Mouse (Mus musculus) embryonic facial prominence, embryonic 13.5 days (tissue): ENCODE data around the gene Tmem94. TPM values are rescaled to one million over a fixed set of nuclear protein-coding genes. Genes with fewer than 3 reads are reported as not detected.

Source experiments
- ATAC-seq: fragments of 200-750 bp; cut with Nextera tagmentation; 2 replicates; pipeline ENCODE4 v1.8.0; 2017; ENCODE audit warnings: low read depth; ENCODE audit not compliant: insufficient number of reproducible peaks, insufficient read depth, low FRiP score, low TSS enrichment
- H3K27ac ChIP-seq: fragments of 300-500 bp; sonication (generic); 2 replicates; pipeline ENCODE4 v1.5.1; 2015; ENCODE audit warnings: moderate library complexity, mild to moderate bottlenecking, inconsistent platforms
- H3K27me3 ChIP-seq: fragments of 300-500 bp; sonication (generic); 2 replicates; pipeline ENCODE4 v1.6.1; 2015; ENCODE audit warnings: mild to moderate bottlenecking, inconsistent platforms
- H3K36me3 ChIP-seq: fragments of 300-500 bp; sonication (generic); 2 replicates; pipeline ENCODE4 v1.6.1; 2015; ENCODE audit warnings: mild to moderate bottlenecking, inconsistent platforms
- H3K4me1 ChIP-seq: fragments of 300-500 bp; sonication (generic); 2 replicates; pipeline ENCODE4 v1.6.1; 2015; ENCODE audit warnings: inconsistent platforms
- H3K4me2 ChIP-seq: fragments of 300-500 bp; sonication (generic); 2 replicates; pipeline ENCODE4 v1.6.1; 2015; ENCODE audit warnings: moderate library complexity, mild to moderate bottlenecking, inconsistent platforms
- H3K4me3 ChIP-seq: fragments of 300-500 bp; sonication (generic); 2 replicates; pipeline ENCODE4 v1.5.1; 2015; ENCODE audit warnings: mild to moderate bottlenecking, inconsistent platforms
- H3K9ac ChIP-seq: fragments of 300-500 bp; sonication (generic); 2 replicates; pipeline ENCODE4 v1.6.1; 2015; ENCODE audit warnings: mild to moderate bottlenecking, inconsistent platforms
- H3K9me3 ChIP-seq: fragments of 300-500 bp; sonication (generic); 2 replicates; pipeline ENCODE4 v1.6.1; 2016; ENCODE audit warnings: inconsistent platforms
- WGBS: fragments of 180-500 bp; shearing (Covaris S2); methylation state at CpG from one replicate; pipeline ENCODE4 v1.1.7; 2015; ENCODE audit warnings: mixed read lengths; 5-methylcytosine and 5-hydroxymethylcytosine counted together
- polyA plus RNA-seq: library from polyadenylated mRNA; unstranded; fragments of >200 nt; fragmentation: Nextera tagmentation; extraction: Ambion mirVana; gene quantifications from 2 replicates; pipeline ENCODE4 v1.2.1, GENCODE M21; 2015

Gene Tmem94
- polyA plus RNA-seq, result 24.8 and 24.9 TPM in 2 replicates

DNA sequence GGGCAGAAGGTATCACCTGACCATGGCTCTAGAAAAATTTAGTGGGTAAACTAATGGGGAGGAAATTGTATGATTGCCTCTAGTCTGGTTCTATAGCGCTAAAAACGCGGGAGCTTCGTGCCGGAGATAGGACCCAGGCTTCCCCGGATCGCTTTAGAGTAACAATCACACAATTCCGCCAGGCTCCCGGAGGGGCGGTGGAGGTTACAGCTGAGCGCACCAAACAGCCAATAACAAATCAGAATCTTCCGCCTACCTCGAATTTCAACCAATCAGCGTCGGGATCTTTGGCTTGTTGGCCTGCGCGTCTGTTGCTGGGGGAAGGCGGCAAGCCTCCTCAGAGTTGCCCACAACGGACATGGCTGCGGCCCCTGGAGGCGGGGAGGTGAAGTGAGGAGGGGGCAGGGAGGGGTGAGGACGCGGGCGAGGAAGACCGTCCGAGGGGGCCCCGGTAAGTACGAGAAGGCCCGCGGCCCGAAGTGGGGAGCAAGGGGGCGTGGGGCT is at the start of gene Tmem94:
TSS of gene Tmem94 (plus strand) at position 331 of the 504 bp plus-strand sequence.
- peak within 1 kb of the TSS; percentile 93 for H3K27ac ChIP-seq
- ATAC-seq, result peak; percentile 97
- under 1% methylated on average over 31 of the region's 32 CpGs for WGBS

DNA sequence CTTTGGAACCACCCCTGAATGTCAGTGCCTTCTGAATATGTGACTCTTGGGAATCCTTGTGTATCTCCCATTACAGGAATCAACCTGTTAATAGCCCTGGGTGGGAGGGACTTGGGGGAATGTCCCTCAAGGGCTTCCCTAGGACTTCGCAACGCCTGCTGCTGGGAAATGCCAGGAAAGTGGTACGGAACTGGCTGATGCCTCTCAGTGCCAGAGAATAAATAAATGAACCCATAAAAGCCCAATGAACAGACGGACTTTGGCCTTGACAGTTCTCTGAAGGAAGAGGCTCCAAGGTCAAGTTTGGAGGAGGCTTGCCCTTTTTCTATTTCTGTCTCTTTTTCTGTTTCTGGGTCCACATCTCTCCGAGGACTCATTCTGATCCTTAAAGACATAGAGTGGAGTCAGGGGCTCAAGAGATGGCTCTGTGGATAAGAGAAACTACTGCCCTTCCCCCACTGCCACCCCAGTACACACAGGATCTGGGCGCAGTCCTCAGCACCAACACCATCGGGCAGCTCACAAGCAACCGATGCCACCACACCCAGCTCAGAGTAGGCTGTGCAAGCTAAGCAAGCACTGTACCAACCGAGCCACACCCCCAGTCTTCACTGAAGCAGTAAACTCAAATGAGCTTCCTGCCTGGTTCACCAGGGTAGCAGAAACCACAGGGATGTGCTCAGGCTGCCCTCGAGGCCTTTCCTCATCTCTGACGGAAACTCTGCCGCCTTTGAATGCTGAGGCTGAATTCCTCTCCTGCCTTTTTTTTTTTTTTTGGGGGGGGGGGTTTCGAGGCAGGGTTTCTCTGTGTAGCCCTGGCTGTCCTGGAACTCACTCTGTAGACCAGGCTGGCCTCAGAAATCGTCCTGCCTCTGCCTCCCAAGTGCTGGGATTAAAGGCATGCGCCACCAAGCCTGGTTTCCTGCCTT is 48.6 kb upstream of the Tmem94 start:
- ATAC-seq, result no peak
- Histone ChIP-seq H3K4me3 (no peak overlapping the region), H3K4me1 (no peaks in the 10 kb centered on the region), H3K9ac (no peak overlapping the region), H3K27me3 (no peaks in the 10 kb centered on the region), H3K9me3 (no peaks in the 10 kb centered on the region), H3K4me2 (no peak overlapping the region), H3K36me3 (no peaks in the 10 kb centered on the region), H3K27ac (no peak overlapping the region)
- 70% methylated on average over 15 of the region's 15 CpGs for WGBS

More for the DNA sequence above, at the start of gene Tmem94:
- peak within 1 kb of the TSS; percentile 73 for H3K4me3 ChIP-seq
- peak within 1 kb of the TSS; percentile 78 for H3K4me2 ChIP-seq
- H3K9ac ChIP-seq, result peak within 1 kb of the TSS; percentile 92
- peaks cover 13% of the 10 kb centered on the region for H3K4me1 ChIP-seq
- no peaks in the 10 kb centered on the region for H3K36me3 ChIP-seq
- no peaks in the 10 kb centered on the region for H3K9me3 ChIP-seq
- no peaks in the 10 kb centered on the region for H3K27me3 ChIP-seq

DNA sequence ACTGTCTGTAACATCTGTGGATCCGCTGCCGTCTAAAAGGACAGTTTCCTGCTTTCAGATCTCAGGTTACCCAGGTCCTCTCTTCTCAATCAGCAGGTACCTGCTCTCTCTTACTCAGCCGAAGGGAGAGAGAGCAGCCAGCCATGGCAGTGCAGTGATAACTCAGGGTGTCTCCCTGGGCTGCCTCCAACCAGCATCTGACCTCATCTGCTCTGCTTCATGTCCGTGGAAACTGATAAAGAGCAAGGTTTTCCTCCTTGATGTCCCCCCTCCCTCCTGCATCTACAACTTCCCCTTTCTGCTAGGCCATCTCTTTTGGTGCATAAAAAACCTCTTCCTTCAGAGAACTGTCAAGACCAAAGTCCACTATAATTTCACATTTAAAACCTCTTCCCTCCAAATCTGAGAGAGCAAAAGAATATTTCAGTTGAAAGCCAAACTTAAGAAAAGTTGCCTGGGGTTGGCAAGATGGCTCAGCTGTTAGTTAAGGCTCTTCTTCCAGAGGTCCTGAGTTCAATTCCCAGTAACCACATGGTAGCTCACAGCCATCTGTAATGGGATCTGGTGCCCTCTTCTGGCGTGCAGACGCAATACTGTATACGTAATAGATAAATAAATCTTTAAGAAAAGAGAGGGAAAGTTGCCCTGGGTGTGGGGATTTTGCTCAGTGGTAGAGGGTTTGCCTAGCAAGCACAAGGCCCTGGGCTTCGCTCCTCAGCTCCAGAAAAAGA is 47.4 kb upstream of the Tmem94 start:
- no peak overlapping the region for H3K4me2 ChIP-seq
- no peaks in the 10 kb centered on the region for H3K36me3 ChIP-seq
- H3K4me3 ChIP-seq, result no peak overlapping the region
- no peak overlapping the region for H3K9ac ChIP-seq
- 57% methylated on average over 8 of the region's 8 CpGs for WGBS
- no peak overlapping the region for H3K27ac ChIP-seq
- H3K4me1 ChIP-seq, result 0 out of 2 replicates have a peak, but pooled peaks cover 2% of the 10 kb centered on the region
- H3K27me3 ChIP-seq, result no peaks in the 10 kb centered on the region
- no peaks in the 10 kb centered on the region for H3K9me3 ChIP-seq
- no peak for ATAC-seq

DNA sequence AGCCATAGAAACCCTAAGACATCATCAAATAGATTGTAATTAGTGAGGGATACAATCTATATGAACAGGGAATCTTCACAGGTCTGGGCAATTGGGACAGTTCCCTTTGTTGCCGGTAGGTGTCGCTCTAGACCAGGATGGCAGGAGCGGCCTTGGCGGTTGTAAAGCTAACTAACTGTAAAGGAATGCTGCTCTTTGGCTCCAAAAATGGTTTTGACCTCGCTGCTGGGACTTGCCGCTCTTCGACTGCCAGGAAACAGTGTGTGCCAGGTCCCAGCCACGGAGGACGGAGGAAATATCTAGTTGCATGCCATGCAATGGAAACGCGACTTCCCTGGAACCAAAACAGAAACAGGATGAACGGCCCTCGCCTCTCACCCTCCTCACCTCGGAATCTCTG is 42.6 kb upstream of the Tmem94 start:
- Histone ChIP-seq H3K4me3 (peak overlapping the region; percentile 21), H3K9ac (peak overlapping the region; percentile 55; the same call in 1 of the 2 replicates), H3K9me3 (no peaks in the 10 kb centered on the region), H3K4me1 (peaks cover 6% of the 10 kb centered on the region; the same call in 1 of the 2 replicates), H3K27me3 (no peaks in the 10 kb centered on the region), H3K36me3 (no peaks in the 10 kb centered on the region), H3K4me2 (peak overlapping the region; percentile 48), H3K27ac (peak overlapping the region; percentile 80)
- peak; percentile 26; the same call in 1 of the 2 replicates for ATAC-seq
- 12% methylated on average over 14 of the region's 14 CpGs for WGBS

DNA sequence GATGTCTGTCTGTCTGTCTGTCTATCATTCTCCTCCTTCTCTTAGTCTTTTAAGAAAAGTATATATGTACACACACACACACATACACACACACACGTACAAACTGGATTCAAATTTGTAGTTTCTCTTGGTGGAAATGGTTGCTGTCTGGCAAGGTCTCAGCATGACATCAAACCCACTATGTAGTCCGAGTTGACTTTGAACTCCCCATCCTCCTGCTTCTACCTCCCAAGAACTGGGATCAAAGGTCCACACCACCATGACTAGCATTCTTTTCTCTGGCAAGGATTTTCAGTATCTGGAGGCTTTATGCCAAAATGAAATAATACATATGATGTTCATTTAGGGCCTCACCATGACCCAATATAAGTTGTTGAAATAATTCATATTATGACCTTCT is 42.0 kb upstream of the Tmem94 start:
- Histone ChIP-seq H3K4me2 (peak overlapping the region; percentile 48), H3K36me3 (no peaks in the 10 kb centered on the region), H3K27me3 (no peaks in the 10 kb centered on the region), H3K27ac (peak overlapping the region; percentile 80), H3K9ac (peak overlapping the region; percentile 55; the same call in 1 of the 2 replicates), H3K9me3 (no peaks in the 10 kb centered on the region), H3K4me1 (peaks cover 6% of the 10 kb centered on the region; the same call in 1 of the 2 replicates), H3K4me3 (no peak overlapping the region)
- WGBS, result 67% methylated on average over 2 of the region's 2 CpGs
- ATAC-seq, result no peak

DNA sequence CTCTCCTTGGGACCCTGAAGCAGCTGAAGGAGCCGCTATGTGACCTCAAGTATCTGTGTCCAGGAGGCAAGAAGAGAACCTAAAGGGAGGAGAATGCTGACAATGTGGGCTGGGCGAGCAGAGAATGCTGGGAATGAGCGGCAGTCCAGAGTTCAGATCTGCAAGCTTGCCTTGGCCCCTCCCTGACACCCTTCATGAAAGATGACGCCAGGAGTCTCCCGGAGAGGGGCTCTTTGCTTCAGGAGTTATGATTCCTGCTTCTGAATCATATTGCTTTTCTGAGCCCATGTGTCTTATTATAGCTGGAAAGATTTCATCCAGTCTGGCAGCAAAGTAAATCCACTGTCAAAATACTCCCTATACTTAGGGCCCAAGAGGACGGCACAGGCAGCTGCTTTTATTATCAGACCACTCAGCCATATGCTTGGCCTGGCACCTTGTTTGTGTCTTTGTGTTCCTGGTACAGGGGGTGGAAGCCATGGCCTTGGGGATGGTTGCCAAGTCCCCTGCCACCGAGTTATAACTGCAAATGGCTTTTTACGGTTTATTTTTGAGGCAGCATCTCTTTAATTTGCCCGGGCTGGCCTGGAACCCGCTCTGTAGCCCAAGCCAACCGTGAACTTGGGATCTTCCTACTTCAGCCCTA is 31.1 kb upstream of the Tmem94 start:
- no peak for ATAC-seq
- 52% methylated on average over 11 of the region's 11 CpGs for WGBS
- H3K36me3 ChIP-seq, result no peaks in the 10 kb centered on the region
- no peaks in the 10 kb centered on the region for H3K9me3 ChIP-seq
- H3K27me3 ChIP-seq, result no peaks in the 10 kb centered on the region
- no peak overlapping the region for H3K4me3 ChIP-seq
- H3K27ac ChIP-seq, result peak overlapping the region; percentile 48
- H3K9ac ChIP-seq, result 0 out of 2 replicates have a peak overlapping the region, but pooled peaks have one; percentile 44
- H3K4me1 ChIP-seq, result peaks cover 5% of the 10 kb centered on the region; the same call in 1 of the 2 replicates
- no peak overlapping the region for H3K4me2 ChIP-seq

DNA sequence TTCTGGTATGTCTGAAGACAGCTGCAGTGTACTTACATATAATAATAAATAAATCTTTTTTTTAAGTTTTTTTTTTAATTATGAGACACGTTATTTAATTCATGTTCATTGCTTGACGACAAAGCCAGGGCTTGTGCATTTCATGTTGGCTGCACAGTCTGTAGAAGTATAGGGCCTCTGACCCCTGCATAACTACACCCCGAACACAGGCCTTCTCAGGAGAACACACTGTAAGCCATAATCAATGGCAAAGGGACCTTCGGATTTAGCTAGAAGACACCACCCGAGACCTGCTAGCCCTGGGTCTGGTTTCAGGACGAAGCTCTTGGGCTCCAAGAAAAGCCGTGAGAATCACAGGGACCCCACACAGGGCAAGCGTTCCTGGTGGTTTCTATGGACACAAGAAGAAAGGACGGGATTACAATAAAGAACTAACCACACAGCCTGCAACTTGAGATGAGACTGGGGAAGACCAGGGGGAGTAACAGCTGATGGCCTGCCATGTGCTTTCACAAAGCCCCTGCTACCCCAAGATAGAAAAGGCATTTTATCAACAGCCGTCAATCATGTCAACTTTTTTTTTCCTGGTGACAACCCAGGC is 27.5 kb upstream of the Tmem94 start:
- Histone ChIP-seq H3K4me2 (no peak overlapping the region), H3K4me1 (peaks cover 5% of the 10 kb centered on the region; the same call in 1 of the 2 replicates), H3K36me3 (no peaks in the 10 kb centered on the region), H3K9me3 (no peaks in the 10 kb centered on the region), H3K27ac (no peak overlapping the region), H3K27me3 (no peaks in the 10 kb centered on the region), H3K4me3 (no peak overlapping the region), H3K9ac (no peak overlapping the region)
- 64% methylated on average over 10 of the region's 10 CpGs for WGBS
- ATAC-seq, result no peak

DNA sequence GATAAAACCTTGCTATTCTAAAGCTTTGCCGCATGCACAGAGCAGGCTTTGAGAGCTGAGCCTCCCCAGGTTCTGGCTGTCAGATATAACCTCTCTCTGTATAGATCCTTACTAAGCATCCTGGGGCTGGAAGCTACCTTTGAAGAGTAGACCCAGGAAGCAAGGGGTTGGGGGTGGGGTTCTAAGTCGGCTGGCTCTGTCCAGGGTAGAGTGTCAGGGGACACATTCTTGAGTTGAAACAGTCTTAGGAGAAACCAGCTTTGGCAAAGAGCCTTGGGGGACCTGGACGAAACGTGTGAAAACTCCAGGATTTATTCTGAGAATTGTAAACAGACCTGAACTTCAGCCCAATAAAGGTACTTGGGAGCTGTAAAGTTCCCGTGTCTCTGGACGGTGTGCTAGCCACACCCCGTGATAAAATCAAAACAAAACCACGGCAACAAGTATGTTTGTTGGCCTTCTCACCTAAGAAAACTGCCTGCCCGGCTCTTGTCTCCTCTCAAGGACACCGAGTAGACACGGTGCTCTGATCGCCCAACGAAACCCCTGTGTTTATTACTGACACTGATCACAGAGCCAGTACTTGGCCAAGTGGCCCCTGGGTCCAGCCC is 26.9 kb upstream of the Tmem94 start:
- Histone ChIP-seq H3K9me3 (no peaks in the 10 kb centered on the region), H3K27me3 (no peaks in the 10 kb centered on the region), H3K4me1 (peaks cover 5% of the 10 kb centered on the region; the same call in 1 of the 2 replicates), H3K36me3 (no peaks in the 10 kb centered on the region), H3K27ac (no peak overlapping the region), H3K4me3 (no peak overlapping the region), H3K9ac (no peak overlapping the region), H3K4me2 (no peak overlapping the region)
- 60% methylated on average over 13 of the region's 13 CpGs for WGBS
- ATAC-seq, result no peak

DNA sequence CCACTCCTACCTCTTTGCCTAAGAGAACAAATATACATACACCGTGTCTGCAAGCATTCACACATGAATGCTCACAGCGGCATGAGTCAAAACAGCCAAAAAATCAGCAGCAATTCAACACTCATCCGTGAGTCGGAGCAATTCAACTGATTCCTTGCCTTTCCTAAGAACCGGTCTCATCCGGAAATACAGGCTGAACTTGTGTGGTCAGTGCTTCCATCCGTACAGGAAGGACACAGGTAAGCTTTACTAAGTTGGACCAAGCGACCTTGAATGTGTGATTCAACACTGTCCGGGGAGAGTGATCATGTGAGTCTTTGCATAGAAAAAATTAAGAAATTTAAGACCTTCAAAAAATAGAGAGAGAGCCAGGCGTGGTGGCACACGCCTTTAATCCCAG is 24.2 kb upstream of the Tmem94 start:
- no peak for ATAC-seq
- Histone ChIP-seq H3K4me3 (no peak overlapping the region), H3K27me3 (no peaks in the 10 kb centered on the region), H3K9me3 (no peaks in the 10 kb centered on the region), H3K4me2 (no peak overlapping the region), H3K36me3 (no peaks in the 10 kb centered on the region), H3K4me1 (no peaks in the 10 kb centered on the region), H3K9ac (no peak overlapping the region), H3K27ac (no peak overlapping the region)
- WGBS, result 82% methylated on average over 11 of the region's 11 CpGs

DNA sequence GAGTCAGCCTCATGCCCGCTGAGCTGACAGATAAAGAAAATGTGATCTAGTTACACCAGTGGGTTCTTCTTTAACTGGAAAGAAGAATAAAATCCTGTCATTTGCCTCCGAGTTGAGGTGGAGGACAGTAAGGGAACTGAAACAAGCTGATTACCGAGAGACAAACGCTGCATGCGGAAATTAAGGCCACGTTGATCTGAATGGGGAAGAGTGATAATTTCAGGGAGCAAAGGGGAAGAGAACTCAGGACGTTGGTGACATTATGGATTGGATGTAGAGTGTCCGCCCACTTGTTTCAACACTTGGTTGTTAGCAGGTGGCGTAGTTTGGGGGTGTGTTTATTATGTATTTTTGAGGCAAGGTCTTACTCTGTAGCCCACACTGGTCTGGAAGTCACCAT is 22.3 kb upstream of the Tmem94 start:
- Histone ChIP-seq H3K9me3 (no peaks in the 10 kb centered on the region), H3K36me3 (no peaks in the 10 kb centered on the region), H3K4me2 (no peak overlapping the region), H3K4me3 (no peak overlapping the region), H3K27ac (no peak overlapping the region), H3K9ac (no peak overlapping the region), H3K4me1 (no peaks in the 10 kb centered on the region), H3K27me3 (no peaks in the 10 kb centered on the region)
- no peak for ATAC-seq
- 87% methylated on average over 9 of the region's 9 CpGs for WGBS
